In genomic region chrX:95965036-95965435, GRCm38 (mm10) we compare ENCODE assay signal across 18 mouse cellular contexts.
"Had no signal": no experiment of that assay in that cellular context is flagged by ENCODE, and none has a peak within 500 bp of the region (broad histone marks: within the 10 kb centered on the region; RNA-seq: fewer than 3 reads in every experiment).

No protein-coding gene starts in this region.

- H3K27me3 ChIP-seq: midbrain, embryonic 12.5 days; neural tube, embryonic 13.5 days; neural tube, embryonic 15.5 days had no signal

- H3K27ac ChIP-seq: midbrain, embryonic 10.5 days; midbrain, embryonic 12.5 days; neural tube, embryonic 13.5 days; neural tube, embryonic 15.5 days had no signal

- H3K36me3 ChIP-seq: midbrain, embryonic 12.5 days; neural tube, embryonic 13.5 days; neural tube, embryonic 15.5 days had no signal

- H3K4me1 ChIP-seq: neural tube, embryonic 15.5 days had no signal

- H3K4me3 ChIP-seq: midbrain, embryonic 10.5 days; midbrain, embryonic 12.5 days; myocyte; neural tube, embryonic 13.5 days; neural tube, embryonic 15.5 days had no signal

- DNase-seq: lung, adult 18-20 months; lung, embryonic 14.5 days; lung, postnatal 10 days; lung, postnatal 4 days; midbrain, embryonic 14.5 days; retina, postnatal 1 day; right cerebral cortex, adult 18-20 months; right cerebral cortex, postnatal 25 days; right cerebral cortex, postnatal 4 days; spleen, adult 18-20 months; thymus, adult 2 months; thymus, postnatal 25 days; thymus, postnatal 4 days had no signal
